Mouse (Mus musculus) embryonic facial prominence, embryonic 14.5 days (tissue): Measurements from ENCODE around the gene Maats1. TPM values are rescaled to one million over a fixed set of nuclear protein-coding genes. Genes with fewer than 3 reads are reported as not detected.
"Not testable (repeated sequence)": the region's sequence is repeated elsewhere in the genome, so short reads cannot be mapped to it uniquely, and the experiment has no call there.

ENCODE experiments used
- ATAC-seq: fragments of 200-750 bp; cut with Nextera tagmentation; 2 replicates; pipeline ENCODE4 v1.8.0; 2017; ENCODE audit warnings: low read depth, moderate number of reproducible peaks, moderate TSS enrichment
- DNase-seq: peaks from one replicate; pipeline ENCODE4 v3.0.0-alpha.2; 2015; ENCODE audit warnings: low spot score
- H3K27ac ChIP-seq: fragments of 300-500 bp; sonication (generic); replicated peaks from 2 replicates; pipeline ENCODE4 v1.5.1; 2014; ENCODE audit warnings: low read depth, mild to moderate bottlenecking, low read length, moderate library complexity
- H3K27me3 ChIP-seq: fragments of 300-500 bp; sonication (generic); replicated peaks from 2 replicates; pipeline ENCODE4 v1.6.1; 2014; ENCODE audit warnings: low read length; ENCODE audit not compliant: control insufficient read depth, insufficient read depth
- H3K36me3 ChIP-seq: fragments of 300-500 bp; sonication (generic); 2 replicates; pipeline ENCODE4 v1.6.1; 2014; ENCODE audit warnings: low read length, mixed read lengths; ENCODE audit not compliant: control insufficient read depth, insufficient read depth
- H3K4me1 ChIP-seq: fragments of 300-500 bp; sonication (generic); 2 replicates; pipeline ENCODE4 v1.6.1; 2014; ENCODE audit warnings: antibody characterized with exemption, low read length; ENCODE audit not compliant: control insufficient read depth, insufficient read depth
- H3K4me2 ChIP-seq: fragments of 300-500 bp; sonication (generic); 2 replicates; pipeline ENCODE4 v1.6.1; 2014; ENCODE audit warnings: low read depth, mild to moderate bottlenecking, low read length, moderate library complexity, mixed read lengths
- H3K4me3 ChIP-seq: fragments of 300-500 bp; sonication (generic); 2 replicates; pipeline ENCODE4 v1.5.1; 2014; ENCODE audit warnings: low read depth, mild to moderate bottlenecking, low read length
- H3K9ac ChIP-seq: fragments of 300-500 bp; sonication (generic); 2 replicates; pipeline ENCODE4 v1.6.1; 2014; ENCODE audit warnings: low read depth, mild to moderate bottlenecking, low read length, moderate library complexity, mixed read lengths
- H3K9me3 ChIP-seq: fragments of 300-500 bp; sonication (generic); 2 replicates; pipeline ENCODE4 v1.6.1; 2016; ENCODE audit warnings: low read length; ENCODE audit not compliant: control insufficient read depth
- WGBS: fragments of 180-500 bp; shearing (Covaris S2); extraction: QIAGEN DNeasy Blood & Tissue Kit; methylation state at CpG from one replicate; pipeline ENCODE4 v1.1.7; 2014; 5-methylcytosine and 5-hydroxymethylcytosine counted together
- polyA plus RNA-seq: library from polyadenylated mRNA; unstranded; fragments of >200 nt; fragmentation: Nextera tagmentation; extraction: Ambion mirVana; gene quantifications from 2 replicates; pipeline ENCODE4 v1.2.1, GENCODE M21; 2014

Maats1 gene
- polyA plus RNA-seq, 1 experiment from 2014 or later: 1.8 TPM

DNA sequence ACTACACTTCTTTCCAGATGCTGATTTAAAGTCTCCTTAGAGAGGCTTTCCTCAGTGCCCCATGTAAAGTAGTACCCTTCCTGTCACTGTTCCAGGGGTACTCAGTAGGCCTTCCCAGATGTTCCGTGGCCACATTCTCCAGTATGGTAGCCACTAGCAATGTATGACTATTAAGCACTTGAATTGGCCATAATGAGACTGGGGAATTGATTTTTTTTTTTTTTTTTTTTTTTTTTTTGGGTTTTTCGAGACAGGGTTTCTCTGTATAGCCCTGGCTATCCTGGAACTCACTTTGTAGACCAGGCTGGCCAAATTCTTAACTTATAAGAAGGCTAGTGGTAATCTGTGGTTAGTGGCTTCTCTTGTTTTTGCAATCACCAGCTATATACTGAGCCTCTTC, 7.9 kb upstream of the Maats1 start:
- Histone ChIP-seq H3K4me3 (no peak overlapping the region), H3K4me2 (no peak overlapping the region), H3K9ac (no peak overlapping the region), H3K27me3 (no peaks in the 10 kb centered on the region), H3K36me3 (peaks cover 35% of the 10 kb centered on the region), H3K9me3 (no peaks in the 10 kb centered on the region), H3K4me1 (0 out of 2 replicates have a peak, but pooled peaks cover 3% of the 10 kb centered on the region), H3K27ac (no peak overlapping the region)
- ATAC-seq: no peak
- WGBS: 96% methylated on average over 2 of the region's 2 CpGs
- no peak for DNase-seq

DNA sequence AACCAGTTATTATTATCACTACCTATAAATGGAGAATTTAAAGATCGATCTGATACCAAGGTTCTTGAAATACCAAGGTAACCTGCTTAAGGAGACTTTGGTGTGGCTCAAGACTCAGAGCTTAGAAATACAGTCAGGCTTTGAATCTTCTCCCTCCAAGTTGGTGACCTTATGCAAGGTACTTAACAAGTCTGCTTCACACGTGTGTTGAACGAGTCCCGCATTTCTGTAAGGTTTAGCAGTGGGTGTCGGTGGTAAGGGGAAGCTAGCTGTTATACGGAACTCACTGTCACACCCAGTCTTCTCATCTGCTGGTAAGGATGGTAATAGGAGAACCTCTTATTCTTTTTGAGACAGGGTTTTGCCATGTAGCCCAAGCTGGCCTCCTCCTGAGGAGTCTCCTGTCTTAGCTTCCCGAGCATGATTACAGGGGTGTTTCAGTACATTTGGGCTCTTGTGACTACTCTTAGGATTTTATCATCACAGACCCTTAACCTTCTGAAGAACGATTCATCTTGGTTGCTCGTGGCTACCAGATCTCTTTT, 6.3 kb upstream of the Maats1 start:
- Histone ChIP-seq H3K4me2 (no peak overlapping the region), H3K36me3 (peaks cover 35% of the 10 kb centered on the region), H3K9ac (0 out of 2 replicates have a peak overlapping the region, but pooled peaks have one; percentile 19), H3K27me3 (no peaks in the 10 kb centered on the region), H3K4me3 (no peak overlapping the region), H3K9me3 (no peaks in the 10 kb centered on the region), H3K4me1 (0 out of 2 replicates have a peak, but pooled peaks cover 3% of the 10 kb centered on the region), H3K27ac (no peak overlapping the region)
- DNase-seq: no peak
- 89% methylated on average over 9 of the region's 9 CpGs for WGBS
- ATAC-seq: no peak

DNA sequence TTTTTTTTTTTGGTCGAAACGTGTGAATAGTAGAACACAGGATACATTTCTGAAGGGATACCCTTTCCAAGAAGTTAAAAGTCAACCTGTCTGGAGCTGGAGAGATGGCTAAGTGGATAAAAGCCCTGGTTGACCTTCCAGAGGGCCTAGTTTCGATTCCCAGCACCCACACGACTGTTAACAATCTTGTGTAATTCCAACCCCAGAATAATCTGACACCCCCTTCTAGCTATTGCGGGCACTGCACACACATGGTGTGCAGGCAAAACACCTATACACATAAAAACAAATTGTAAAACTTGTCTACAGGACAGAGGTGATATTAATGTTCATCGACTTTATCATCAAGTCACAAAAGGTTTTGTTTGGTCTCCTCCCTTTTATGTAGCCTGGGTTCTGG, 5.6 kb upstream of the Maats1 start:
- H3K9ac ChIP-seq: peak overlapping the region; percentile 93; the same call in 1 of the 2 replicates
- no peak for ATAC-seq
- H3K4me2 ChIP-seq: peak overlapping the region; percentile 71
- peaks cover 35% of the 10 kb centered on the region for H3K36me3 ChIP-seq
- no peaks in the 10 kb centered on the region for H3K9me3 ChIP-seq
- WGBS: 61% methylated on average over 6 of the region's 6 CpGs
- peak overlapping the region; percentile 92 for H3K4me3 ChIP-seq
- H3K4me1 ChIP-seq: 0 out of 2 replicates have a peak, but pooled peaks cover 3% of the 10 kb centered on the region
- no peak overlapping the region for H3K27ac ChIP-seq
- no peaks in the 10 kb centered on the region for H3K27me3 ChIP-seq
- DNase-seq: no peak

DNA sequence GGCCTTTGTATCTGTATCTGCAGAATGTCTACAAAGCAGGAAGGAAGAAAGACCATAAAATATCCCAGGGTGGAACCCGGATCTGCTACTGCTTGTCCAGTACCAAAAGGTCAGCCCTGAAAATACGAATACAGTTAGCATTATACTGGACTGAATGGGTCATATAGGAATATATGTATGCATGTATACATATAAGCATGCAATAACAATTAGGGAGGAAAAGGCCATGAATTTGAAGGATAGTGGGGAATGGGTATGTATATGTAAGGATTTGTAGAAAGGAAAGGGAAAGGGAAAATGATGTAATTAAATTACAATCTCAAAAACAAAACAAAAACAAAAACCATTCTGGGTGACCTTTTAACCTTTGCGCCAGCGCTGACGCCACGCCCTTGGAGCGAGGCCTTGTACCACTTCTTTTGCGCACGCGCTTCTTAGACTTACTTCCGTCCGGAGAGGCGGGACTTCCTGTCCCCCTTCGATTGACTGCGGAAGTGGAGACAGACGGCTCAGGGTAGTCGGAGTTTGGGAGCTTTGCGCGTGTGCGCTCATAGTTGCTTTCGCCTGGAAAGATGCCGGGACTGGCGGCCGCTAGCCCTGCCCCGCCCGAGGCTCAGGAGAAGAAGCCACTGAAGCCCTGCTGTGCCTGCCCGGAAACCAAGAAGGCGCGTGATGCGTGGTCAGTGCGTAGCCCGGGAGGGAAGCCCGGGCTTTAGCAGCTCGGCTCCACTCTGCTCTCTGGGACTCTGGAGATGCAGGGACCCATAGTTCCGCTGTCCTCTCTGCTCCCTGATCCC, 4.8 kb upstream of the Maats1 start, which contains the start of the genes Cox17 and Gm21987:
Gene Cox17 (plus strand): TSS at position 463 of the 797 bp plus-strand sequence.
Gene Gm21987 (plus strand): TSS at position 512 of the 797 bp plus-strand sequence.
- 3% methylated on average over 31 of the region's 35 CpGs for WGBS
- H3K9ac ChIP-seq: peak within 1 kb of the TSS; percentile 93
- DNase-seq: peak; percentile 98
- H3K4me2 ChIP-seq: peak within 1 kb of the TSS; percentile 71
- peaks cover 28% of the 10 kb centered on the region for H3K36me3 ChIP-seq
- no peaks in the 10 kb centered on the region for H3K9me3 ChIP-seq
- ATAC-seq: peak; percentile 97
- H3K27me3 ChIP-seq: no peaks in the 10 kb centered on the region
- H3K4me1 ChIP-seq: peaks cover 5% of the 10 kb centered on the region
- H3K4me3 ChIP-seq: peak within 1 kb of the TSS; percentile 92
- H3K27ac ChIP-seq: peak within 1 kb of the TSS; percentile 88

DNA sequence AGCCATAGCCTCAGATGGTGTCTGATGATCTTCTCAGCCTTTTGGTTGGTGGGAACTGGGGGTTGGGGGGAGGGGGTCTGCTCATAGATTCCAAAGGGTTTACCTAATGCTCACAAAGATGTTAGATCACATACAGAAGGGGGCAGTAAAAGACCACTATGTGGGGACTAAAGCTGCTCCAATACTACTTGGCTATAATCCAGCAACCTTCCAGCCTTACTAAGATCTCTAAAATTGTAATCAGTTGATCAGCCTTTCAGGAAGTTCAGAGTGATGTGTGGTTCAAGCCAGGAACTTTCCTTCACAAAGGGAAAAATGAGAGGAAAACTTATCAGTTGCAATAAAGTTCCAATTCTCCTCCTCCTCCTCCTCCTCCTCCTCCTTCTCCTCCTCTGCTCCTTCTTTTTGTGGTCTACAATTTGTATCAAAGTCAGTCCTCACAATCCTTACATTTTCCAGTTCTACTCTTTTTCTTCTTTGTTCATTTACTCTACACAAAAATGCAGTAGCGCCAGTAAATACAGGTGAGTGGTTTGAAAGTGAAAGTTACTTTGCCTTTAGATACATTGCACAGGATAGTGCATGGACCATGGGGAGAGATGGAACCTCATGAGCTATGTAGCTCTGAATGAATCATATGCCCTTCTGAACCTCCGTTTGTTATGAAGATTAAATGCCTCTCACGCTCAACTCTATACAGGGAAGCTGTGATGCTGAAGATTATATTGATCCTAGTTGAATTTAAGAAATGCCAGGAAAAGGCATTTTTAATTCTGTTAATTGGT, 3.2 kb upstream of the Maats1 start:
- Histone ChIP-seq H3K9me3 (no peaks in the 10 kb centered on the region), H3K36me3 (peaks cover 12% of the 10 kb centered on the region), H3K9ac (no peak overlapping the region), H3K4me3 (no peak overlapping the region), H3K27ac (no peak overlapping the region), H3K4me2 (no peak overlapping the region), H3K27me3 (no peaks in the 10 kb centered on the region), H3K4me1 (peaks cover 10% of the 10 kb centered on the region)
- 83% methylated on average over 3 of the region's 3 CpGs for WGBS
- ATAC-seq: peak; percentile 42
- peak; percentile 94 for DNase-seq

DNA sequence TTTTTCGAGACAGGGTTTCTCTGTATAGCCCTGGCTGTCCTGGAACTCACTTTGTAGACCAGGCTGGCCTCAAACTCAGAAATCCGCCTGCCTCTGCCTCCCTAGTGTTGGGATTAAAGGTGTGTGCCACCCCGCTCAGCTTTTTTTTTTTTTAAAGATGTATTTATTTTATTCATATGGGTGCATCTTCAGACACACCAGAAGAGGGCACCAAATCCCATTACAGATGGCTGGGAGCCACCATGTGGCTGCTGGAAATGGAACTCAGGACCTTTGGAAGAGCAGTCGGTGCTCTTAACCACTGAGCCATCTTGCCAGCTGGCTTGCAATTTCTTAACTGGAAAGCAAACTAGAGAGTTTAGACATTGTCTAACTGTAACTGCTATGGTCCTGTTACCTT, 3.9 kb downstream of the Maats1 start:
- H3K9me3 ChIP-seq, H3K4me3 ChIP-seq, ATAC-seq, H3K9ac ChIP-seq, H3K36me3 ChIP-seq, H3K4me2 ChIP-seq, H3K27ac ChIP-seq, DNase-seq, H3K4me1 ChIP-seq, H3K27me3 ChIP-seq: not testable (repeated sequence)
- WGBS: 82% methylated on average over 4 of the region's 4 CpGs

DNA sequence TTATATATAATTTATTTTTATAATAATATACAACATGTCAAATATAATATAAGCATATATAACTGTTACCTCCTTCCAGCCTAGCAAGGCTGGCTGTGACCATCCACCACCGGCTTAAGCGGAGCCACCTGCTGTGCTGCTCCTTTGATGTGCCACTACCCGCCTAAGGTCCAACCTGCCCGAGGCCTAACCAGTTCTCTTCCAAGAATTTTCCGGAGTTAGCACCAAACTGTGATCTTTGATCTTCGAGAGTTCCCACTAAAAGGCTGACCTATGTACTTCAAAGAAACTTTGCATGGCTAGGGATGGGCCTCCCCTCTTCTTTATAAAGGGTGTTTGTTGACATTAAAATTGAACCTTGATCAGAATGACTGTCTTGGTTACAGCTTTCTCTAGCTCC, 7.5 kb downstream of the Maats1 start:
- H3K4me1 ChIP-seq: no peaks in the 10 kb centered on the region
- no peaks in the 10 kb centered on the region for H3K36me3 ChIP-seq
- no peak overlapping the region for H3K4me3 ChIP-seq
- no peaks in the 10 kb centered on the region for H3K9me3 ChIP-seq
- H3K27ac ChIP-seq: no peak overlapping the region
- no peak for ATAC-seq
- H3K4me2 ChIP-seq: no peak overlapping the region
- H3K9ac ChIP-seq: no peak overlapping the region
- H3K27me3 ChIP-seq: no peaks in the 10 kb centered on the region
- no peak for DNase-seq
- WGBS: 37% methylated on average over 6 of the region's 6 CpGs

DNA sequence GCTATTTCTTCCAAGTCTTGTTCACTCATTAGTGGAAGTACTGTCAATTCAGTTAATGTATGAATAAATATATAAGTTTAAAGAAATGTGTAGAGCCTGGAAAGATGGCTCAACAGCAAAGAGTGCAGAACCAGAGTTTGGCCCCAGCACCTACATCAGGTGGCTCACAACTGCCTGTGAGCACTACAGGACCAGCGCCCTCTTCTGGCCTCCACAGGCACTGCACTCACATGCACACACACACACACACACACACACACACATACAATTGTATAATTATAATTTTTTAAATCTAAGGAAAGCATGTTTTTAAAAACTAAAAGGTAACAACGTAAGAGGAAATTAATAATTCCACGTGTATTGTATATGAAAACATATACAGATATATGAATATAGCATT, 12.6 kb downstream of the Maats1 start:
- H3K4me3 ChIP-seq: no peak overlapping the region
- H3K9me3 ChIP-seq: no peaks in the 10 kb centered on the region
- no peak for DNase-seq
- H3K9ac ChIP-seq: no peak overlapping the region
- no peaks in the 10 kb centered on the region for H3K4me1 ChIP-seq
- ATAC-seq: no peak
- H3K27me3 ChIP-seq: no peaks in the 10 kb centered on the region
- H3K4me2 ChIP-seq: no peak overlapping the region
- no peak overlapping the region for H3K27ac ChIP-seq
- no peaks in the 10 kb centered on the region for H3K36me3 ChIP-seq
- WGBS: 87% methylated on average over 3 of the region's 3 CpGs
